ENCODE assay signal across 8 mouse cellular contexts in genomic region chr2:133020173-133020837, GRCm38 (mm10).
DNase-seq lines count a peak whose midpoint lies in the region; ATAC-seq and TF ChIP-seq lines count a peak whose summit lies in the region.

No protein-coding gene starts in this region.

- H3K4me1 ChIP-seq in CH12.LX (ENCODE audit: control insufficient read depth in 1 of 2, insufficient read depth in 2 of 2) = peaks cover 0 to 14% of the 10 kb centered on the region in 2 experiments; a peak in 2 of 4 replicates
- H3K4me1 ChIP-seq in bone marrow, adult 2 months (ENCODE audit: control insufficient read depth, insufficient read depth, low read length) = peaks cover 3% of the 10 kb centered on the region; the same call in 1 of the 2 replicates
- H3K4me1 ChIP-seq in embryonic facial prominence, embryonic 15.5 days = no peaks in the 10 kb centered on the region
- H3K4me1 ChIP-seq in heart, embryonic 14.5 days (ENCODE audit: control insufficient read depth in 2 of 2, insufficient read depth in 2 of 2, low read length in 2 of 2) = peaks cover 0 to 2% of the 10 kb centered on the region in 2 experiments; a peak in 2 of 4 replicates
- no peaks in the 10 kb centered on the region for H3K4me1 ChIP-seq in lung, embryonic 14.5 days (ENCODE audit: insufficient read depth)

- no peaks in the 10 kb centered on the region for H3K36me3 ChIP-seq in CH12.LX (replicated peaks in 1 of 2; ENCODE audit: control insufficient read depth in 1 of 2, insufficient read depth in 1 of 2, low read length in 1 of 2)
- no peaks in the 10 kb centered on the region for H3K36me3 ChIP-seq in embryonic facial prominence, embryonic 15.5 days
- H3K36me3 ChIP-seq in heart, embryonic 14.5 days (ENCODE audit: control insufficient read depth, insufficient read depth, low read length) = no peaks in the 10 kb centered on the region
- H3K36me3 ChIP-seq in lung, embryonic 14.5 days (ENCODE audit: insufficient read depth) = no peaks in the 10 kb centered on the region

- no peak overlapping the region for H3K4me2 ChIP-seq in CH12.LX (ENCODE audit: insufficient read depth, low read depth, poor library complexity, severe bottlenecking)
- peak overlapping the region; percentile 30; the same call in 1 of the 2 replicates for H3K4me2 ChIP-seq in embryonic facial prominence, embryonic 15.5 days (replicated peaks)
- H3K4me2 ChIP-seq in heart, embryonic 14.5 days (ENCODE audit: low read length) = peak overlapping the region; percentile 26; the same call in 1 of the 2 replicates
- H3K4me2 ChIP-seq in lung, embryonic 14.5 days = no peak overlapping the region

- no peaks in the 10 kb centered on the region for H3K9me3 ChIP-seq in CH12.LX (replicated peaks; ENCODE audit: low read length)
- H3K9me3 ChIP-seq in embryonic facial prominence, embryonic 15.5 days (replicated peaks) = no peaks in the 10 kb centered on the region
- H3K9me3 ChIP-seq in heart, embryonic 14.5 days (ENCODE audit: control insufficient read depth, low read length) = no peaks in the 10 kb centered on the region
- no peaks in the 10 kb centered on the region for H3K9me3 ChIP-seq in lung, embryonic 14.5 days (ENCODE audit: low read depth, low read length)

- TF ChIP-seq RAD21 in CH12.LX (IDR thresholded peaks at IDR 0.05; ENCODE audit: low read depth, low read length) = peak; percentile 83

- 23% methylated on average over 11 of the region's 11 CpGs for WGBS in bone marrow, adult 2 months
- 19% methylated on average over 11 of the region's 11 CpGs for WGBS in embryonic facial prominence, embryonic 15.5 days
- WGBS in heart, embryonic 14.5 days = 27% methylated on average over 11 of the region's 11 CpGs
- 22% methylated on average over 11 of the region's 11 CpGs for WGBS in lung, embryonic 14.5 days

- H3K27me3 ChIP-seq in CH12.LX (replicated peaks) = peaks cover 8% of the 10 kb centered on the region
- H3K27me3 ChIP-seq in embryonic facial prominence, embryonic 15.5 days = no peaks in the 10 kb centered on the region
- H3K27me3 ChIP-seq in heart, embryonic 14.5 days (ENCODE audit: control insufficient read depth, insufficient read depth, low read length) = no peaks in the 10 kb centered on the region
- H3K27me3 ChIP-seq in lung, embryonic 14.5 days (ENCODE audit: insufficient read depth, low read length) = no peaks in the 10 kb centered on the region

- ATAC-seq in embryonic facial prominence, embryonic 15.5 days (ENCODE audit: insufficient number of reproducible peaks, low FRiP score, low TSS enrichment, low read depth) = no peak
- ATAC-seq in heart, embryonic 14.5 days (ENCODE audit: insufficient number of reproducible peaks, insufficient read depth, low FRiP score, low read depth) = no peak
- ATAC-seq in lung, embryonic 14.5 days (ENCODE audit: insufficient read depth) = peak; percentile 77; the same call in 1 of the 2 replicates

- no peak overlapping the region for H3K27ac ChIP-seq in CH12.LX (ENCODE audit: insufficient read depth, low read depth)
- H3K27ac ChIP-seq in bone marrow, adult 2 months (ENCODE audit: control insufficient read depth, insufficient read depth, low read depth, low read length, poor library complexity) = no peak overlapping the region
- no peak overlapping the region for H3K27ac ChIP-seq in embryonic facial prominence, embryonic 15.5 days (replicated peaks)
- H3K27ac ChIP-seq in heart, embryonic 14.5 days (replicated peaks in 1 of 2; ENCODE audit: control insufficient read depth in 1 of 2, insufficient read depth in 1 of 2, low read depth in 2 of 2, low read length in 2 of 2) = no peak overlapping the region
- no peak overlapping the region for H3K27ac ChIP-seq in lung, embryonic 14.5 days (ENCODE audit: low read depth)

- TF ChIP-seq POLR2A in CH12.LX (IDR thresholded peaks at IDR 0.05; ENCODE audit: low read depth, low read length) = no peak
- TF ChIP-seq POLR2A in bone marrow, adult 2 months (IDR thresholded peaks at IDR 0.05; ENCODE audit: borderline replicate concordance, control insufficient read depth, low read depth, low read length) = no peak

- H3K79me2 ChIP-seq in CH12.LX (replicated peaks; ENCODE audit: control insufficient read depth, extremely low read depth, insufficient read depth, poor library complexity, severe bottlenecking) = no peaks in the 10 kb centered on the region

- H3K4me3 ChIP-seq in CH12.LX (replicated peaks in 1 of 3; ENCODE audit: low read depth in 2 of 3, low read length in 2 of 3, poor library complexity in 1 of 3) = no peak overlapping the region
- H3K4me3 ChIP-seq in bone marrow, adult 2 months (replicated peaks; ENCODE audit: control insufficient read depth, low read depth, low read length) = no peak overlapping the region
- H3K4me3 ChIP-seq in embryonic facial prominence, embryonic 15.5 days (replicated peaks) = no peak overlapping the region
- no peak overlapping the region for H3K4me3 ChIP-seq in heart, embryonic 14.5 days (ENCODE audit: control insufficient read depth in 1 of 2, insufficient read depth in 1 of 2, low read depth in 1 of 2, low read length in 2 of 2)
- no peak overlapping the region for H3K4me3 ChIP-seq in lung, embryonic 14.5 days (ENCODE audit: low read depth, low read length)

- H3K9ac ChIP-seq in CH12.LX (ENCODE audit: insufficient read depth, low read depth) = no peak overlapping the region
- no peak overlapping the region for H3K9ac ChIP-seq in embryonic facial prominence, embryonic 15.5 days
- H3K9ac ChIP-seq in heart, embryonic 14.5 days (ENCODE audit: low read length) = no peak overlapping the region
- H3K9ac ChIP-seq in lung, embryonic 14.5 days = no peak overlapping the region

- TF ChIP-seq EP300 in CH12.LX (IDR thresholded peaks at IDR 0.05; ENCODE audit: low read length) = no peak

- TF ChIP-seq CTCF in CH12.LX (conservative IDR thresholded peaks at IDR 0.05 in 1 of 2, IDR thresholded peaks at IDR 0.05 in 1 of 2; ENCODE audit: low read depth in 2 of 2, low read length in 2 of 2) = peak; percentile 64 to 82
- TF ChIP-seq CTCF in bone marrow, adult 2 months (IDR thresholded peaks at IDR 0.05; ENCODE audit: control insufficient read depth, insufficient read depth, low read length) = peak; percentile 78
- peak; percentile 91 for TF ChIP-seq CTCF in lung, embryonic 14.5 days (IDR thresholded peaks at IDR 0.05; ENCODE audit: low read depth)

- peak; percentile 73 for DNase-seq in CH12.LX (ENCODE audit: extremely low read depth)
- DNase-seq in layer of hippocampus, adult 11-12 months (ENCODE audit: low spot score) = peak; percentile 76
- peak; percentile 94 for DNase-seq in lung, embryonic 14.5 days
- DNase-seq in ovary, postnatal 14 days (ENCODE audit: low spot score) = peak; percentile 58
- DNase-seq in thymus, postnatal 4 days = peak; percentile 69

- in situ Hi-C loops in CH12.LX (cut with MboI; ENCODE audit: low pct_ligation_motif_present, low pct_unique_long_range_greater_than_20kb, low sequenced_read_pairs) = no loop called here

- dilution Hi-C loops in CH12.LX (cut with MboI; ENCODE audit: extremely low pct_ligation_motif_present, extremely low pct_unique_long_range_greater_than_20kb, low sequenced_read_pairs) = no loop called here

TF ChIP-seq in CH12.LX, 34 proteins besides CTCF, POLR2A, EP300 and RAD21 (continues in another document):
- TF ChIP-seq JUND (conservative IDR thresholded peaks at IDR 0.05; ENCODE audit: low read depth, low read length) = no peak
- no peak for TF ChIP-seq USF2 (conservative IDR thresholded peaks at IDR 0.05; ENCODE audit: low read depth, low read length)
- peak; percentile 69 for TF ChIP-seq MAFK (IDR thresholded peaks at IDR 0.05; ENCODE audit: insufficient replicate concordance, low read length)
- TF ChIP-seq MAZ (IDR thresholded peaks at IDR 0.05; ENCODE audit: low read depth, low read length) = no peak
- TF ChIP-seq GABPA (IDR thresholded peaks at IDR 0.05; ENCODE audit: insufficient replicate concordance, low read depth, low read length) = no peak
- TF ChIP-seq CHD1 (IDR thresholded peaks at IDR 0.05; ENCODE audit: low read depth, low read length) = no peak
- TF ChIP-seq PAX5 (IDR thresholded peaks at IDR 0.05; ENCODE audit: low read length) = no peak
- no peak for TF ChIP-seq ZNF384 (IDR thresholded peaks at IDR 0.05; ENCODE audit: low read depth, low read length)
- no peak for TF ChIP-seq ZC3H11A (IDR thresholded peaks at IDR 0.05; ENCODE audit: low read depth, low read length)
- no peak for TF ChIP-seq E2F4 (IDR thresholded peaks at IDR 0.05; ENCODE audit: insufficient replicate concordance, low read depth, low read length)
- TF ChIP-seq HCFC1 (IDR thresholded peaks at IDR 0.05; ENCODE audit: low read depth, low read length) = no peak
- no peak for TF ChIP-seq ZKSCAN1 (IDR thresholded peaks at IDR 0.05; ENCODE audit: borderline replicate concordance, low read depth, low read length)
- 0 out of 2 replicates have a peak, but pooled peaks have one; percentile 19 for TF ChIP-seq IRF4 (IDR thresholded peaks at IDR 0.05; ENCODE audit: low read depth, low read length)
- no peak for TF ChIP-seq ZMIZ1 (IDR thresholded peaks at IDR 0.05; ENCODE audit: low read depth, low read length)
- TF ChIP-seq KAT2A (IDR thresholded peaks at IDR 0.05; ENCODE audit: insufficient replicate concordance, low read length) = no peak
- no peak for TF ChIP-seq RCOR1 (conservative IDR thresholded peaks at IDR 0.05; ENCODE audit: low read depth, low read length)
- no peak for TF ChIP-seq TBP (conservative IDR thresholded peaks at IDR 0.05; ENCODE audit: low read depth, low read length)
- no peak for TF ChIP-seq NRF1 (IDR thresholded peaks at IDR 0.05; ENCODE audit: low read depth, low read length)
- peak; percentile 67 for TF ChIP-seq SMC3 (IDR thresholded peaks at IDR 0.05; ENCODE audit: low read depth, low read length)
- TF ChIP-seq BHLHE40 (IDR thresholded peaks at IDR 0.05; ENCODE audit: low read depth, low read length) = no peak
- TF ChIP-seq NELFE (IDR thresholded peaks at IDR 0.05; ENCODE audit: low read depth, low read length) = no peak
- no peak for TF ChIP-seq MAX (IDR thresholded peaks at IDR 0.05; ENCODE audit: low read length)
- TF ChIP-seq ELF1 (IDR thresholded peaks at IDR 0.05; ENCODE audit: low read depth, low read length) = no peak
- TF ChIP-seq TCF12 (IDR thresholded peaks at IDR 0.05; ENCODE audit: low read depth, low read length) = no peak
- no peak for TF ChIP-seq ETS1 (conservative IDR thresholded peaks at IDR 0.05; ENCODE audit: low read depth, low read length)
- TF ChIP-seq USF1 (IDR thresholded peaks at IDR 0.05; ENCODE audit: low read depth, low read length) = no peak
- no peak for TF ChIP-seq MEF2A (IDR thresholded peaks at IDR 0.05; ENCODE audit: borderline replicate concordance, low read depth, low read length)
- TF ChIP-seq UBTF (IDR thresholded peaks at IDR 0.05; ENCODE audit: low read depth, low read length) = no peak
- no peak for TF ChIP-seq SIN3A (IDR thresholded peaks at IDR 0.05; ENCODE audit: low read length)
- 0 out of 2 replicates have a peak, but pooled peaks have one; percentile 24 for TF ChIP-seq MYC (IDR thresholded peaks at IDR 0.05; ENCODE audit: low read depth, low read length)
- no peak for TF ChIP-seq POLR2AphosphoS2 (IDR thresholded peaks at IDR 0.05; ENCODE audit: low read depth, low read length)

Comparison
In these comparisons a context has a peak if more than half of its experiments do, and no peak if none do; other contexts are left out.
1. H3K4me2 ChIP-seq: peak in embryonic facial prominence, embryonic 15.5 days (single experiment) and heart, embryonic 14.5 days (single experiment); none in CH12.LX (single experiment) and lung, embryonic 14.5 days (single experiment).
2. Peak in every context shown above with its lines, with median percentiles within 50 percentile points of each other: DNase-seq and CTCF ChIP-seq.